Mouse (Mus musculus): ENCODE results near the gene Vcan. TPM values are rescaled to one million over a fixed set of nuclear protein-coding genes. Genes with fewer than 3 reads are reported as not detected.

Gene Vcan
- polyA plus RNA-seq, 1 experiment from 2014 or later: 29.7 TPM

- Histone ChIP-seq H3K4me3 (peak overlapping the region; percentile 73), H3K27me3 (ENCODE audit: low read depth, poor library complexity, severe bottlenecking) (peaks cover 25% of the 10 kb centered on the region), H3K9me3 (replicated peaks) (no peaks in the 10 kb centered on the region), H3K27ac (replicated peaks) (peak overlapping the region; percentile 86), H3K4me1 (peaks cover 61% of the 10 kb centered on the region), H3K36me3 (no peaks in the 10 kb centered on the region)
- DNase-seq (ENCODE audit: low spot score): no peak
- WGBS: under 1% methylated on average over 15 of the region's 15 CpGs
Measured at GRCm38 (mm10) chr13:89742686-89743200, 434 bp upstream of the Vcan start.

- no peaks in the 10 kb centered on the region for H3K9me3 ChIP-seq (replicated peaks)
- DNase-seq (ENCODE audit: low spot score): peak; percentile 73
- H3K4me1 ChIP-seq: peaks cover 63% of the 10 kb centered on the region
- H3K27me3 ChIP-seq (ENCODE audit: low read depth, poor library complexity, severe bottlenecking): peaks cover 22% of the 10 kb centered on the region
- no peaks in the 10 kb centered on the region for H3K36me3 ChIP-seq
- H3K4me3 ChIP-seq: peak overlapping the region; percentile 73
- WGBS: under 1% methylated on average over 14 of the region's 14 CpGs
- H3K27ac ChIP-seq (replicated peaks): peak overlapping the region; percentile 86
Measured at GRCm38 (mm10) chr13:89741116-89741551, 1.2 kb downstream of the Vcan start.

- Histone ChIP-seq H3K36me3 (no peaks in the 10 kb centered on the region), H3K4me1 (peaks cover 56% of the 10 kb centered on the region), H3K27me3 (ENCODE audit: low read depth, poor library complexity, severe bottlenecking) (peaks cover 22% of the 10 kb centered on the region), H3K9me3 (replicated peaks) (no peaks in the 10 kb centered on the region), H3K27ac (replicated peaks) (peak overlapping the region; percentile 86), H3K4me3 (peak overlapping the region; percentile 73)
- DNase-seq (ENCODE audit: low spot score): peak; percentile 92
- under 1% methylated on average over 33 of the region's 33 CpGs for WGBS
Measured at GRCm38 (mm10) chr13:89740243-89741115, 1.8 kb downstream of the Vcan start.

GRCm38 (mm10) chr13:89739696-89740242 lies 2.5 kb downstream of the Vcan start:
- peak overlapping the region; percentile 73 for H3K4me3 ChIP-seq
- no peak for DNase-seq (ENCODE audit: low spot score)
- under 1% methylated on average over 24 of the region's 24 CpGs for WGBS
- peak overlapping the region; percentile 86 for H3K27ac ChIP-seq (replicated peaks)
- H3K27me3 ChIP-seq (ENCODE audit: low read depth, poor library complexity, severe bottlenecking): peaks cover 22% of the 10 kb centered on the region
- H3K36me3 ChIP-seq: no peaks in the 10 kb centered on the region
- H3K9me3 ChIP-seq (replicated peaks): no peaks in the 10 kb centered on the region
- peaks cover 54% of the 10 kb centered on the region for H3K4me1 ChIP-seq

GRCm38 (mm10) chr13:89738776-89739695 lies 3.3 kb downstream of the Vcan start:
- H3K27ac ChIP-seq (replicated peaks): peak overlapping the region; percentile 86
- no peaks in the 10 kb centered on the region for H3K9me3 ChIP-seq (replicated peaks)
- H3K36me3 ChIP-seq: no peaks in the 10 kb centered on the region
- peak overlapping the region; percentile 73 for H3K4me3 ChIP-seq
- DNase-seq (ENCODE audit: low spot score): peak; percentile 84
- H3K4me1 ChIP-seq: peaks cover 54% of the 10 kb centered on the region
- 2% methylated on average over 31 of the region's 31 CpGs for WGBS
- H3K27me3 ChIP-seq (ENCODE audit: low read depth, poor library complexity, severe bottlenecking): peaks cover 15% of the 10 kb centered on the region

- Histone ChIP-seq H3K4me3 (peak overlapping the region; percentile 73; the same call in 1 of the 2 replicates), H3K4me1 (peaks cover 49% of the 10 kb centered on the region), H3K27me3 (ENCODE audit: low read depth, poor library complexity, severe bottlenecking) (peaks cover 8% of the 10 kb centered on the region; the same call in 1 of the 2 replicates), H3K27ac (replicated peaks) (no peak overlapping the region), H3K36me3 (no peaks in the 10 kb centered on the region), H3K9me3 (replicated peaks) (no peaks in the 10 kb centered on the region)
- whole genome bisulfite sequencing: 31% methylated on average over 2 of the region's 2 CpGs
- no peak for DNase-seq (ENCODE audit: low spot score)
Measured at GRCm38 (mm10) chr13:89738275-89738674, 4.0 kb downstream of the Vcan start.

GRCm38 (mm10) chr13:89735111-89735510 lies 7.2 kb downstream of the Vcan start:
- DNase-seq (ENCODE audit: low spot score): no peak
- Histone ChIP-seq H3K27ac (replicated peaks) (no peak overlapping the region), H3K4me1 (peaks cover 20% of the 10 kb centered on the region), H3K36me3 (no peaks in the 10 kb centered on the region), H3K4me3 (no peak overlapping the region), H3K9me3 (replicated peaks) (no peaks in the 10 kb centered on the region), H3K27me3 (ENCODE audit: low read depth, poor library complexity, severe bottlenecking) (peaks cover 7% of the 10 kb centered on the region; the same call in 1 of the 2 replicates)
- WGBS: 75% methylated on average over 5 of the region's 5 CpGs

- Histone ChIP-seq H3K27me3 (ENCODE audit: low read depth, poor library complexity, severe bottlenecking) (no peaks in the 10 kb centered on the region), H3K27ac (replicated peaks) (no peak overlapping the region), H3K36me3 (peaks cover 19% of the 10 kb centered on the region), H3K9me3 (replicated peaks) (no peaks in the 10 kb centered on the region), H3K4me1 (no peaks in the 10 kb centered on the region), H3K4me3 (no peak overlapping the region)
- WGBS: 81% methylated on average over 2 of the region's 2 CpGs
- DNase-seq (ENCODE audit: low spot score): no peak
Measured at GRCm38 (mm10) chr13:89726492-89726891, 15.8 kb downstream of the Vcan start.

GRCm38 (mm10) chr13:89720497-89720896 lies 21.8 kb downstream of the Vcan start:
- WGBS: 71% methylated on average over 3 of the region's 3 CpGs
- no peaks in the 10 kb centered on the region for H3K27me3 ChIP-seq (ENCODE audit: low read depth, poor library complexity, severe bottlenecking)

GRCm38 (mm10) chr13:89709497-89710201 lies 32.7 kb downstream of the Vcan start:
- DNase-seq (ENCODE audit: low spot score): no peak
- peaks cover 20% of the 10 kb centered on the region for H3K36me3 ChIP-seq
- no peaks in the 10 kb centered on the region for H3K4me1 ChIP-seq
- H3K4me3 ChIP-seq: no peak overlapping the region
- no peak overlapping the region for H3K27ac ChIP-seq (replicated peaks)
- no peaks in the 10 kb centered on the region for H3K9me3 ChIP-seq (replicated peaks)
- 95% methylated on average over 4 of the region's 4 CpGs for WGBS
- no peaks in the 10 kb centered on the region for H3K27me3 ChIP-seq (ENCODE audit: low read depth, poor library complexity, severe bottlenecking)

More at GRCm38 (mm10) chr13:89720497-89720896, 21.8 kb downstream of the Vcan start:
- H3K4me3 ChIP-seq: no peak overlapping the region
- no peak for DNase-seq (ENCODE audit: low spot score)
- peaks cover 19% of the 10 kb centered on the region for H3K36me3 ChIP-seq
- no peaks in the 10 kb centered on the region for H3K9me3 ChIP-seq (replicated peaks)
- H3K4me1 ChIP-seq: no peaks in the 10 kb centered on the region
- no peak overlapping the region for H3K27ac ChIP-seq (replicated peaks)

GRCm38 (mm10) chr13:89708151-89708927 lies 34.0 kb downstream of the Vcan start:
- Histone ChIP-seq H3K36me3 (peaks cover 29% of the 10 kb centered on the region), H3K9me3 (replicated peaks) (no peaks in the 10 kb centered on the region), H3K4me3 (no peak overlapping the region), H3K27me3 (ENCODE audit: low read depth, poor library complexity, severe bottlenecking) (no peaks in the 10 kb centered on the region), H3K27ac (replicated peaks) (no peak overlapping the region), H3K4me1 (no peaks in the 10 kb centered on the region)
- WGBS: 86% methylated on average over 7 of the region's 7 CpGs
- DNase-seq (ENCODE audit: low spot score): no peak

Measured in midbrain, embryonic 10.5 days (tissue).